Mouse (Mus musculus): ENCODE data around the gene Erg.

- TF ChIP-seq CTCF (IDR thresholded peaks at IDR 0.05; ENCODE audit: low read depth), result peak; percentile 42
- TF ChIP-seq EP300 (IDR thresholded peaks at IDR 0.05; ENCODE audit: low read depth), result no peak
These were observed 119.8 kb downstream of the Erg start for GRCm38 (mm10) chr16:95466548-95466947.

Data from liver, postnatal 0 days (tissue).